Mouse (Mus musculus): ENCODE data around the gene Pagr1a.
A peak's percentile ranks its signal among the peaks of the same experiment; 100 is the strongest.

Gene Pagr1a

GRCm38 (mm10) chr7:126999568-126999967, 17.6 kb downstream of the Pagr1a start:
- no peak for DNase-seq

GRCm38 (mm10) chr7:126996449-126996848, 20.7 kb downstream of the Pagr1a start:
- peak in 1 of 2 experiments; percentile 34 for DNase-seq

GRCm38 (mm10) chr7:126988816-126989215, 28.3 kb downstream of the Pagr1a start:
- no peak for DNase-seq

- DNase-seq, result peak; percentile 75 to 86
Observed at GRCm38 (mm10) chr7:126986319-126986718, 30.8 kb downstream of the Pagr1a start.

GRCm38 (mm10) chr7:126984667-126985444, 32.3 kb downstream of the Pagr1a start:
- DNase-seq, result no peak

GRCm38 (mm10) chr7:126983113-126983512, 34.0 kb downstream of the Pagr1a start:
- DNase-seq, result no peak

- DNase-seq, result no peak
Observed at GRCm38 (mm10) chr7:126982054-126982453, 35.1 kb downstream of the Pagr1a start.

- no peak for DNase-seq
Observed at GRCm38 (mm10) chr7:126981601-126982000, 35.6 kb downstream of the Pagr1a start.

- no peak for DNase-seq
Observed at GRCm38 (mm10) chr7:126978841-126979240, 38.3 kb downstream of the Pagr1a start.

GRCm38 (mm10) chr7:126976878-126977459, 40.2 kb downstream of the Pagr1a start:
- DNase-seq, result no peak

GRCm38 (mm10) chr7:126975950-126976866, 40.9 kb downstream of the Pagr1a start, which contains the start of gene Cdiptos:
Cdiptos (minus strand) TSS chr7:126976098.
- peak; percentile 97 to 99 for DNase-seq

GRCm38 (mm10) chr7:126975893-126975949, 41.4 kb downstream of the Pagr1a start, which contains the start of gene Cdipt:
Cdipt (plus strand) TSS chr7:126975914.
- no peak for DNase-seq

GRCm38 (mm10) chr7:126975493-126975892, 41.7 kb downstream of the Pagr1a start:
- DNase-seq, result no peak

GRCm38 (mm10) chr7:126967361-126967760, 49.8 kb downstream of the Pagr1a start:
- no peak for DNase-seq

- DNase-seq, result no peak
Observed at GRCm38 (mm10) chr7:126965568-126965967, 51.6 kb downstream of the Pagr1a start.

Data from kidney, postnatal 25 days (tissue).